In the genomic region with DNA sequence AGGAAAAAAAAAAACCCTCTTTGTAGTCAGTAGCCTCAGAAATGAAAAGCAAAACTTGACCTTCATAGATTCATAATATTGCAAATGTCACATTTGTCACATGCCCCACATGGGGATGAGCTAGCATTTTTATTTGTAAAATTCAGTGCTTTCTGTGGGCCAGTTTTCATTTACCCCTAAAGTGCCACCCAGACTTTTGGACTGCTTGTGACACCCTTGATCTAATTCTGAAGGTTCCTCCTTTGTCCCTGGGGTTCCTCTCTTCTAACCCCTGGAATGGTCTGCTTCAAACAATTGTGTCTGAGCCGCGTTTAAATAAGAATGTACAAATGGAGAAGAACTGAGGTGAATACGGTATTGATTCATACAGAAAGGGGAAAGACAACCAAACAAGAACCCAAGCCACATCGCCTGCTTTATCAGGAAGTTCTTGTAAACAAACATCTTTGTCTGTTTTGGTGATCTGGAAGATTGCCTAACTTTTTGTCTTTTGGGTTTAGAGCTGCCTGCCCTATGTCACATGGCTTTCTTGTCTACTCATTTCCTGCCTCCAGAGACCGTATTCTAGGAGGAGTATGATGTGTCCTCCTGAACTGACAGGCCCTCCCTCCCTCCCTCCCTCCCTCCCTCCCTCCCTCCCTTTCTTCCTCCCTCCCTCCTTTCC, we compare ENCODE assay signal across 11 mouse cellular contexts.
A peak's percentile ranks its signal among the peaks of the same experiment; 100 is the strongest.
DNase-seq lines count a peak whose midpoint lies in the region; ATAC-seq and TF ChIP-seq lines count a peak whose summit lies in the region.
"Had no signal": no experiment of that assay in that cellular context is flagged by ENCODE, and none has a peak within 500 bp of the region (broad histone marks: within the 10 kb centered on the region; RNA-seq: fewer than 3 reads in every experiment).

No protein-coding gene starts in this region.

- H3K4me3 ChIP-seq in heart, embryonic 10.5 days: no peak overlapping the region
- no peak overlapping the region for H3K4me3 ChIP-seq in thymus, adult 2 months (ENCODE audit: control insufficient read depth, insufficient read depth, low read length)
- no peak overlapping the region for H3K4me3 ChIP-seq in small intestine, adult 2 months (ENCODE audit: low read depth, low read length)
- H3K4me3 ChIP-seq in hindbrain, embryonic 16.5 days (ENCODE audit: low read length): no peak overlapping the region
- H3K4me3 ChIP-seq: hindbrain, embryonic 10.5 days; liver, embryonic 15.5 days; neural tube, embryonic 12.5 days had no signal

- no peaks in the 10 kb centered on the region for H3K4me1 ChIP-seq in heart, embryonic 10.5 days
- peaks cover 42% of the 10 kb centered on the region for H3K4me1 ChIP-seq in thymus, adult 2 months (replicated peaks; ENCODE audit: control insufficient read depth, insufficient read depth, low read length)
- peaks cover 6% of the 10 kb centered on the region; the same call in 1 of the 2 replicates for H3K4me1 ChIP-seq in small intestine, adult 2 months (ENCODE audit: control insufficient read depth, insufficient read depth, insufficient read length, low read length)
- peaks cover 8% of the 10 kb centered on the region for H3K4me1 ChIP-seq in hindbrain, embryonic 16.5 days (ENCODE audit: control insufficient read depth, insufficient read depth, low read depth, low read length)
- H3K4me1 ChIP-seq: liver, embryonic 15.5 days had no signal

- H3K9me3 ChIP-seq in heart, embryonic 10.5 days: no peaks in the 10 kb centered on the region
- no peaks in the 10 kb centered on the region for H3K9me3 ChIP-seq in hindbrain, embryonic 16.5 days (ENCODE audit: control insufficient read depth, low read length)
- H3K9me3 ChIP-seq: hindbrain, embryonic 10.5 days; liver, embryonic 15.5 days; neural tube, embryonic 12.5 days had no signal

- 50% methylated on average over 5 of the region's 5 CpGs for WGBS in heart, embryonic 10.5 days
- 5% methylated on average over 5 of the region's 5 CpGs for WGBS in thymus, adult 2 months
- 40% methylated on average over 5 of the region's 5 CpGs for WGBS in small intestine, adult 2 months
- WGBS in hindbrain, embryonic 16.5 days: 52% methylated on average over 5 of the region's 5 CpGs

- intact Hi-C loops in heart, postnatal 14 days (cut with DNase I): no loop called here

- H3K27ac ChIP-seq in heart, embryonic 10.5 days: no peak overlapping the region
- H3K27ac ChIP-seq in thymus, adult 2 months (ENCODE audit: control insufficient read depth, insufficient read depth, low read length): peak overlapping the region; percentile 87
- peak overlapping the region; percentile 24; the same call in 1 of the 2 replicates for H3K27ac ChIP-seq in small intestine, adult 2 months (ENCODE audit: insufficient read depth, low read depth, low read length)
- no peak overlapping the region for H3K27ac ChIP-seq in hindbrain, embryonic 16.5 days (ENCODE audit: low read depth, low read length)
- H3K27ac ChIP-seq: hindbrain, embryonic 10.5 days; liver, embryonic 15.5 days; neural tube, embryonic 12.5 days had no signal

- no peaks in the 10 kb centered on the region for H3K27me3 ChIP-seq in heart, embryonic 10.5 days (ENCODE audit: insufficient read depth, poor library complexity, severe bottlenecking)
- no peaks in the 10 kb centered on the region for H3K27me3 ChIP-seq in thymus, adult 2 months (ENCODE audit: control insufficient read depth, insufficient read depth, low read length)
- H3K27me3 ChIP-seq in small intestine, adult 2 months (ENCODE audit: control insufficient read depth, insufficient read depth, low read length): no peaks in the 10 kb centered on the region
- H3K27me3 ChIP-seq in hindbrain, embryonic 16.5 days (replicated peaks; ENCODE audit: control insufficient read depth, insufficient read depth, low read length): no peaks in the 10 kb centered on the region
- H3K27me3 ChIP-seq: liver, embryonic 15.5 days; neural tube, embryonic 12.5 days had no signal

- no peak overlapping the region for H3K4me2 ChIP-seq in hindbrain, embryonic 16.5 days (ENCODE audit: low read length)
- H3K4me2 ChIP-seq: liver, embryonic 15.5 days; neural tube, embryonic 12.5 days had no signal

- no peaks in the 10 kb centered on the region for H3K36me3 ChIP-seq in heart, embryonic 10.5 days
- no peaks in the 10 kb centered on the region for H3K36me3 ChIP-seq in thymus, adult 2 months (ENCODE audit: control insufficient read depth, insufficient read depth, low read length)
- H3K36me3 ChIP-seq in small intestine, adult 2 months (ENCODE audit: control insufficient read depth, insufficient read depth, low read length): no peaks in the 10 kb centered on the region
- H3K36me3 ChIP-seq in hindbrain, embryonic 16.5 days (ENCODE audit: control insufficient read depth, insufficient read depth, low read length): no peaks in the 10 kb centered on the region
- H3K36me3 ChIP-seq: hindbrain, embryonic 10.5 days; liver, embryonic 15.5 days; neural tube, embryonic 12.5 days had no signal

- peak; percentile 46 for DNase-seq in heart, embryonic 10.5 days (ENCODE audit: low spot score)
- no peak for DNase-seq in heart, postnatal 14 days
- no peak for DNase-seq in thymus, adult 2 months
- no peak for DNase-seq in thymus, postnatal 4 days
- DNase-seq in frontal cortex, postnatal 10 days (ENCODE audit: low spot score in 2 of 2): no peak

- TF ChIP-seq POLR2A in thymus, adult 2 months (IDR thresholded peaks at IDR 0.05; ENCODE audit: control insufficient read depth, extremely low read depth, insufficient read depth, low read length, poor library complexity): no peak
- no peak for TF ChIP-seq POLR2A in small intestine, adult 2 months (IDR thresholded peaks at IDR 0.05; ENCODE audit: low read depth, low read length)

- no peak for TF ChIP-seq CTCF in thymus, adult 2 months (IDR thresholded peaks at IDR 0.05; ENCODE audit: borderline replicate concordance, control insufficient read depth, extremely low read depth, insufficient read depth, low read length, poor library complexity)
- no peak for TF ChIP-seq CTCF in small intestine, adult 2 months (IDR thresholded peaks at IDR 0.05; ENCODE audit: extremely low read depth, insufficient read length, insufficient replicate concordance, low read depth, low read length)

- peak; percentile 65 for ATAC-seq in common myeloid progenitor, adult 5-6 weeks (replicated peaks; ENCODE audit: low read depth, poor library complexity, severe bottlenecking)
- ATAC-seq in hindbrain, embryonic 16.5 days: no peak

- H3K9ac ChIP-seq in hindbrain, embryonic 16.5 days (ENCODE audit: low read depth, low read length): no peak overlapping the region
- H3K9ac ChIP-seq: liver, embryonic 15.5 days; neural tube, embryonic 12.5 days had no signal

Comparison
In these comparisons a context has a peak if more than half of its experiments do, and no peak if none do; other contexts are left out.
1. H3K27ac ChIP-seq: peak in thymus, adult 2 months (single experiment) and small intestine, adult 2 months (single experiment); none in heart, embryonic 10.5 days (single experiment) and hindbrain, embryonic 16.5 days (single experiment).